Mouse (Mus musculus): Measurements from ENCODE around the gene Meis2.
A peak's percentile ranks its signal among the peaks of the same experiment; 100 is the strongest.

Gene Meis2

DNA sequence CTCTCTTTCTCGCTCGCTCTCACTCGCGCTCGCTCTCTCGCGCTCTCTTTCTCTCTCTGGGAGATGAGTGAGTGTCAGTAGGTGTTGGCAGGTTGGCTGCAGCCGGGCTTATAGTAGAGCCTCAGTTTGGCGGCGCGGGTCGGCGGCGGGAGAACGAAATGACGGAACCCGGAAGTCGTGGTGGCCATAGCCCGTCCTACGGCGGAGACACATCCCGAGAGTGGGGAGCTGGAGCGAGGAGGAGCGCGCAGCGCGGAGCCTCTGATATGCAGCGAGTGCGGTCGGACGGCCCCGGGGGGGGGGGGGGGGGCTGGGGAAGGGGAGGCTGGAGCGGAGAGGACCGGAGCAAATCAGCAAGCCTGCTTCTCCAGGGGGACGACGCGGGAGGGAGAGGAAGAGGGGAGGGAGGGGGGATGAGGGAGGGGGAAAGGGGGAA lies at the start of gene Meis2:
Meis2 (minus strand) TSS at position 270 of the 436 bp plus-strand sequence.
- peak; percentile 79 for DNase-seq

- DNase-seq, result no peak
Observed at GRCm38 (mm10) chr2:116106194-116106593, 40.6 kb upstream of the Meis2 start.

DNA sequence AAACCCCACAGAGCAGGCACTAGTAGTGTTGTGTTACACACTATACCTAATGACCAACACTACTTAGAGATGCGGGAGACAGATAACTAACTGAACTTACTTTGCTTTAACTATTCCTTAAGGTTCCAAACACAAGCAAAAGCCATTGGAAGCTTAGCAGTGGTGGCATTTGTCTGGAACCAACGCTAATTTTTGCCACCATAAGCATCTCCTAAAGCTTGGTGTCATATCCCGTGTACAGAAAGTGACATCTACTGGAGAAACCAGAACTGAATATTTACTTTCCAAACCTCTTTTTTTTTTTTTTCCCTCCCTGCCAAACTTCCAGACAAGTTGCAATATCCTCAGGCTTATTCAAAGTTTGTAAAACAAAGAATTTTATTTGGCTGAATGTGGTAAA lies 39.5 kb upstream of the Meis2 start:
- DNase-seq, result no peak

GRCm38 (mm10) chr2:116103411-116103996 lies 37.9 kb upstream of the Meis2 start:
- no peak for DNase-seq

- DNase-seq, result no peak
Observed at GRCm38 (mm10) chr2:116101221-116101620, 35.6 kb upstream of the Meis2 start.

GRCm38 (mm10) chr2:116080961-116081360 lies 15.3 kb upstream of the Meis2 start:
- no peak for DNase-seq

- no peak for DNase-seq
Observed at GRCm38 (mm10) chr2:116078841-116079240, 13.2 kb upstream of the Meis2 start.

- no peak for DNase-seq
Observed at GRCm38 (mm10) chr2:116077716-116078115, 12.1 kb upstream of the Meis2 start.

DNA sequence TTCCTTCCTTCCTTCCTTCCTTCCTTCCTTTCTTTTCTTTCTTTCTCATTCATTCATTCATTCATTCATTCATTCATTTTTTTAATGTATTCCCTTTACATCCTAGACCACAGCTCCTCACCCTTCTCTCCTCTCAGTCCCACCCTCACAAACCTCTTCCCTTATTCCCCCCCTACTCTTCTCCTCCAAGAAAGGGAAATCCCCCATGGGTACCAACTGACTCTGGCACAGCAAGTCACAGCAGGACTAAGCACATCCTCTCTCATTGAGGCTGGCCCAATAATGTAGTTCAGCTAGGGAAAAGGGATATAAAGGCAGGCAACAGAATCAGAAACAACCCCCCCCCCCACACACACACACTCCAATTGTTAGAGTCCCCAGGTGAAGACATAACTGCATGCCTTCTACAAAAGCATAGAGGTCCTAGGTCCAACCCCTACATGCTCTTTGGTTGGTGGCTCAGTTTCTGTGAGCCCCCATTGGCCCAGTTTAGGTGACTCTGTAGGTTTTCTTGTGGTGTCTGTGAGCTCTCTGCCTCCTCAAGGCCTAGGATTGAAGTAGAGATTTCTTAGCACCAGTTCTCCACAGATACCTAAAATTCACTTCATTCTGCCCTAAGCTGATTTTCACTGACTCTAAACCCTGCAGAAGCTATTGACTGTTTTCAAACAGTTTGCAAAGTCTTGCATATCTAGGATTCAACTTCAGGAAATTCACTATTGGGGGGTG lies 11.3 kb upstream of the Meis2 start:
- no peak for DNase-seq

DNA sequence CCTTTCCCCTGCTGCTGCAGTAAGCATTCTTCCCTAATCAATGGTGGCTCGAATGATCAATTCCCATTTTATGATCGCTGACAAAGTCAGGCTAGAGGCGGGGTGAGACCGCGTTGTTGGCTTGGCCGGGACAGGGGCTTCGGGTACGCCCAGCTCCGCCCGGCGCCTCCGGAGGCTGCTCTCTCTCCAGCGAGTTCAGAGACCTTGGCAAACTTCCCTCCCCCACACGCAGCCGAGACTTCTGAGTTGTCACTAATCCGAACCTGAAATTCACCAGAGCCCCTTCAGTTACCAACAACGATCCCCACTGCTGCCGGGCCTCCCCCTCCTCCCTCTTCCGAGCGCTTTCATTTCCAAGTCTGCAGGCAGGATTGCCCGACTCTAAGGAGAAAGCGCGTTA lies 10.3 kb upstream of the Meis2 start:
- DNase-seq, result no peak

- no peak for DNase-seq
Observed at GRCm38 (mm10) chr2:116075477-116075876, 9.8 kb upstream of the Meis2 start.

- DNase-seq, result no peak
Observed at GRCm38 (mm10) chr2:116074726-116075440, 9.2 kb upstream of the Meis2 start.

GRCm38 (mm10) chr2:116074061-116074460 lies 8.4 kb upstream of the Meis2 start:
- DNase-seq, result no peak

GRCm38 (mm10) chr2:116073311-116073904 lies 7.8 kb upstream of the Meis2 start:
- DNase-seq, result no peak

DNA sequence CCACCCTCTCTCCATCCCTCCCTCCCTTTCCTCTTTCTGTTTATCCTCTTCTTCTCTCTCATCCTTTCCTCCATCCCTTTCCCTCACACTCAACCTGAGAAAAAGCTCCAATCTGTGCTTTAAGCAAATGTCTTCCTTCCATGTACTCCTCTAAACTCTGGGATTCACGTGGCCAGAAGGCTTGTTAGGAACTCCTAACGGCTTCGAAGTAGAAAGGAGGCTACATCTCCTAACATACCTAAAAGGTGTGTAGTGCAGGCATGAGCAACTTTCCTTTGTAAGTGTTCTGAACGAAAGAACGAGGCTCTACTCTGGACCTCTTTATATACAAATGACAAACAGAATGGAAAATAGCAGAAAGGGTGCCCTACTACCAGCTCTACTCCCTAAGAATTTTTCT lies 7.1 kb upstream of the Meis2 start:
- DNase-seq, result no peak

GRCm38 (mm10) chr2:116072321-116072640 lies 6.6 kb upstream of the Meis2 start:
- no peak for DNase-seq

DNA sequence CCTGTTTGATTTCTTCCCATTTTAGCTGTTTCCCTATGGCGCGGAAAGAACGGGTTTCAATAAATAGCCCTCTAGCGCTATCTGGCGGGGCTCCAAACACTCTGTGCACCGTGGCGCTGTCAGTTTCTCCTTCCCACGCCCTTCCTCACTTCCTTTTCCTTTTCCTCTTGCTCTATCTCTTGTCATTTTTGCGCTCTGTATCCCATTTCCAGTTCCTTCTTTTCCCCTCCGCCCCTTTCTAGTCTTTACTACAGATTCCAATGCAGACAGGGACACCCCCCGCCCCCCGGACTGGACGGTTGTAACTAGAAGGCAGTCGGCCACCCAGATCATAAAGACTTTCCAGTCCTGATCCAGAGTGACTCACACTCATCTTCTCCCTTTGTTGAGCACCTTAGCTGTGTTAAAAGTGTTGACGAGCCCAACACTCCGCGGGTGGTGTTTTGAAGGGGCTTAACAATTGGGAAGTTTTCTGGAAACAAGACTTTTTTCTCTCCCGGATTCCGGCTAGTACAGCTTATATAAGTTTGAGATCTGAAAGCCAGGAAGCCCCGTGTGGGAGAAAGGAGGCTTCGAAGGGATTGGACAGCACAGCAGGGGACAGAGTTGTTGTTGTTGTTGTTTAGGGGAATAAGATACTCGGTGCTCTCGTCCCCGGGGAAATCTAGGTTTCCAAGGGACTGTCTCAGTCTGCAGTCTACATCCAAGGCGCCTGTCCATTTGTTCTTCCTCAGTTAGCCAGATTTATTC lies 6.1 kb upstream of the Meis2 start:
- DNase-seq, result no peak

DNA sequence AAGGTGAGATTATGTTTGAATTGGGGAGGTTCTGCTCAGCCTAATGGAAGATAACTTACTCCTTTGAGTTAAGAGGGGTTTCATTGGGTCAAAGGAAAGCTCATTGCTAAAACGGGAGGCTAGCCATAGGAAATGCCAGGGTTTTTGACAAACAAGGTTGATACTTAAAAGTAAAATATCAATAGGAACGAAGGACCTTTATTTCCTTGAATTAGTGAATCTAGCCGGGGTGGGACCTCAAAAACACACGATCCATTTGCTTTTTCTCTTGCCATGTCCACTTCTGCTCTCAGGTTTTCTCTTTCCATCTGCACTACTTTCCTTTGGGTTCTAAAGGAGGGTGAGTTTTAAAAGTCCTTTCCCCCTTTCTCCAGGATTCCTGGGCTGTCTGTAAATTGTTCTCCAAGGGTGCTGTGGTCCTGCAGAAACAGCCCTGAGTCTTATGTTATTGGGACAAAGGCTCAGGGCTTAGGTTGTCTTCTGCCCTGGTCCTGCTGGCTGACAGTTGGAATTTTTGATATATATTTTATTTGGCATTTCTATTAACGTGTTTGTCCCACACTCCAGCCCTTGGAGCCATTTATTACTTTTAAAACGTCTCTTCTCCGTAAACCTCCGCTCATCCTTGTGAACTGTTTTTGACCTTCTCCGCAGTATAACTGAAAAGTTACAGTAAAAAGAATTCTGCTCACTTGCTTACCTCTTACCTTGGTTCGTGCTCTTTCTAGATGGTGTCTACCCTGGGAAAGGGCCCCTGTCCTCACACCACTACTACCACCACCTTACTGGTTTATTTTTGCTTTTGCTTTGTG lies 5.2 kb upstream of the Meis2 start:
- DNase-seq, result no peak

GRCm38 (mm10) chr2:116069451-116070225 lies 4.0 kb upstream of the Meis2 start:
- no peak for DNase-seq

DNA sequence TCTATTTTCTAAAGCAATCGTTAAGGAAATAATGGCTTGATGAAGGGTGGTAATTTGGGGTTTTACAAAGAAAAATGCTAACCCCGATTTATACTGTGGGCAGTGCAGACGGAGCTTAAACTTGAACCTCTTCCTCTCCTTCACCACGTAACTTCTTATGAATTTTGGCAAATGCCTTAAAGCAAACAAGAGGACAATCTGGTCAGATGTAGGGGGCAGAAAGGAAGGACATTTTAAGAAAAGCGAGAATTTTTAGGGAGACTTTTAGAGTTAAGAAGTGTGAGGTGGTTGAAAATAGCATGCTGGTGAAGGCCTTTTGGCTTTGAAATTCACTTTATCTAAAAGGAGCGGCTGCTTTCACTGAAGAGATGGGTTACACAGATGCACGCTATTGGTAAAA lies 3.3 kb upstream of the Meis2 start:
- no peak for DNase-seq

DNA sequence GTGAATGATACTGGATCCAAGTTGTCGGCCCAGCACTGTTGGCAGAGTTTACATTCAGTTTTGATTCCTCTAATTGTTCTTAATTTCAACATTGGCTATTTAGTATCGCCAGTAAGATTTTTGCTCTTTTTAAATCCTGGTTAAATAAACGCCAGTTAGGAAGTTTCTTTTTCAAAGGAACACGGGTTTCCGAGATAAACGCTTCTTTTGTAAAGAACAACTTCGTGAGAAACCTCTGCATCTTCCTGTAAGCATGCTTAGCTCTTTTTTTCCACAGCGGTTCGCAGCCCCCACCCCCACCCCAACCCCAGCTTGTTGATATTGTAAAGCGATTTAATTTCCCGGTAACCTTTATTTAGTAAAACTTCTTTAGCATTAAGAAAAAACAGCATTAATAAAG lies 2.8 kb upstream of the Meis2 start:
- no peak for DNase-seq
